Mouse (Mus musculus) lung, postnatal 0 days (tissue): ENCODE data around the gene Clec4a2.
"Not testable (repeated sequence)": the region's sequence is repeated elsewhere in the genome, so short reads cannot be mapped to it uniquely, and the experiment has no call there.

ENCODE experiments used
- CTCF ChIP-seq: IDR thresholded peaks from 2 replicates; pipeline ENCODE4 v1.5.1; 2016; ENCODE audit warnings: antibody characterized with exemption, mild to moderate bottlenecking
- EP300 ChIP-seq: IDR thresholded peaks from 2 replicates; pipeline ENCODE4 v1.6.1; 2016; ENCODE audit warnings: antibody characterized with exemption, mild to moderate bottlenecking, control low read depth

DNA sequence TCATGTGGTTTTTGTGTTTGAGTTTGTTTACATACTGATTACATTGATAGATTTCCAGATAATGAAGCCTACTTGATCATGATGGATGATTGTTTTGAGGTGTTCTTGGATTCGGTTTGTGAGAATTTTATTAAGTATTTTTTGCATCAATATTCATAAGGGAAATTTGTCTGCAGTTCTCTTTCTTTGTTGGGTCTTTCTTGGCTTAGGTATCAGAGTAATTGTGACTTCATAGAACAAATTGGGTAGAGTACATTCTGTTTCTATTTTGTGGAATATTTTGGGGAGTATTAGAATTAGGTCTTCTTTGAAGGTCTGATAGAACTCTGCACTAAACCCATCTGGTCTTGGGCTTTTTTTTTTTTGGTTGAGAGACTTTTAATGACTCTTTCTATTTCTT is at the start of gene Clec4a2:
- not testable (repeated sequence) for TF ChIP-seq CTCF, EP300
